Mouse (Mus musculus) kidney, adult 8-10 months (tissue): ENCODE results near the gene Gm15737.

ENCODE experiments used
- DNase-seq, 2 experiments: peaks; one replicate each; pipeline ENCODE4 v3.0.0; 2022

Gene Gm15737

DNA sequence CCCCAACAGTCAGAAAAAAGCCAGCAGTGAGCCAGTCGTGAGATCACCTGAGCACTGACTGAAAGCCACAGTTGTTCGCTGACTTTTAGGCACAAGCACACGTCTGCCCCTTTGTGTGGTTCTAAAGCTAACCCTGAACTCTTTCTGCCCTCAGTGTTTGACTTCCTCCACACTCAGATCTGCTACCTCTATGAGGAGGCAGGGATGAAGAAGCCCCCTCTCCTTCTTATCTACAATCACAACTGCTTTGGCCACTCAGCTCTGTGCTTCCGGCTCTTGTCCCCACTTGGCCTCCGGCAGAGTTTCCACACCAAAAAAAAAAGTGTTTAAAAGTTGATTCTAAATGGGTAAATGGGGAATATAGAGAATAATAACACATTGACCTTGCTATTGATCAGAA, 7.0 kb downstream of the Gm15737 start:
- no peak for DNase-seq

GRCm38 (mm10) chr6:92877236-92877635, 8.1 kb downstream of the Gm15737 start:
- DNase-seq: no peak

DNA sequence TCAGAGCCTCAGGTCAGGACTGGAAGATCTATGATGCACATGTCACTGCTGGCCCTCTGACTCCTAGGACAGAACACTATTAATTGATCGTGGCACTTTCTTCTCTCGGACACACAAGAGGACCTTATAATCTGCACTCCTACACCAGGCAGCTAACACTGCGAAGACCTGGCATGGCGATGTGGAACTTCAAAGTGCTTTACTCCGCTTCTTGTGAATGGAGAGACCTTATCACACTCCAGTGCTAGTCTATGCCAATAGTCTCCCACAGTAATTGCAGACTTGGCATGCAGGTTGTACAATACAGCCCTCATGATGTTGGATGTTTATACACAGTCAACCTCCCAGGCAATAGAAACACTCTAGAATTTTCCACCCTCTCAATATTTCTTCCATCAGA, 9.6 kb downstream of the Gm15737 start:
- no peak for DNase-seq

DNA sequence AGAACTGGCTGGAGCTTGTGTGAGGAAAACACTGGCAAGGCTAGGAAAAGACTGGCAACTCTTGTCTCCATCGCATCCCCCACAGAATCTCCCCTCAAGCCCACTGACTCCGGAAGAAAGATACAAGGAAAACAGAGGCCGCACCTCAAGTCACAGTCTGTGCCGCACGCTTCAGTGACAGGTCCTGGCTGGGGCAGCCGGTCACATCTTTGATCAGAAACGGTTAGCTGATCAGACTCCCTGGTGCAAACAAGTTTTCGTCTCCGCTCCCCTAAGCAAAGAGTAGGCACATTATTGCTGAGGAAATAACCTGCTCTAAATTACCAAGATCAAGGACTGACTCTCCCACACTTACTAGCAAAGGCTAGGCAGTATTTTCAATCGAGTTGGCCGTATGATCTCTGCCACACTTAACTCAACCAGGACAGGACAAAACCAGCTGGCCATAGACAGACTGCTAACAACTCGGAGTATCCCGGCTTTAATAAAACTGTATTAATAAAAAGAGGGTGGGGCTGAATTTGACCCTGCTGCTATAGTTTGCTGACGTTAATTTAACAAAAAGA, 10.6 kb downstream of the Gm15737 start:
- DNase-seq: no peak

DNA sequence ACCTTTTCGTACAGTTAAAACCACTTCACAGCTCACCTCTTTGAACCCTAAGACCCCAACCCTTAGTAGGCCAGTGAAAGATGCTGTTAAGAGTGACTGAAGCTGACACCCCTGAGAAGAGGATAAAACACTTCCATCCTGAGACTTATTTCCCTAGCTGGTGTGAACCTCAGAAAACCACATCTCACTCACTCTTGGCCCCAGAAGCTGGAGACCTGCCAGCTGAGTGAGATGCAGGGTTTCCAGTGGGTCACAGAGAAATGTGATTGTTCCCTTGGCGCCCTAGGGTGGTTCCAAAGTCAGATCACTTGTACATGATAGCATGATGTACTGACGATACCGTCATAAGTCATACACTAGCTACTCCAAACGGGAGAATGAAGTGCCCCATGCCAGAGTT, 13.3 kb downstream of the Gm15737 start:
- DNase-seq: no peak

- peak; percentile 40 to 46 for DNase-seq
Observed at GRCm38 (mm10) chr6:92883131-92883900, 14.2 kb downstream of the Gm15737 start.

- DNase-seq: no peak
Observed at GRCm38 (mm10) chr6:92891535-92891934, 22.4 kb downstream of the Gm15737 start.

DNA sequence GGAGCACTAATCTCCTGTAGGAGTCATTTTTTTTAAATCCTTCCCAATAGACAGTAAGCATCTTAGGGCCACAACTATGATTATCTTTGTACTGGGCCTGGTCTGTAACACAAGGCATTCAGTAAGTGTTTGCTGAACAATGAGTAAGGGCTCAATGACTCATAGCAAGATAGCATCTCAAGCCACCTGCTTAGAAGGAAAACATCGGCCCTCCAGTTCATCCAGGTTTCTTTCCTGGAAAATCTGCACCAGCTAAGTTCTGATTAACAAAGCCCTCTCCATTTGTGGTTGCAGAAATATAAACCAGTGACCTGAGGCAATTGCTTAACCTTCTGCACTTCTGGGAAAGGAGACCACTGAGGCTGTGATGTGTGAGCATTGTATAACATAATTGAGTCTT, 34.9 kb downstream of the Gm15737 start:
- no peak for DNase-seq

DNA sequence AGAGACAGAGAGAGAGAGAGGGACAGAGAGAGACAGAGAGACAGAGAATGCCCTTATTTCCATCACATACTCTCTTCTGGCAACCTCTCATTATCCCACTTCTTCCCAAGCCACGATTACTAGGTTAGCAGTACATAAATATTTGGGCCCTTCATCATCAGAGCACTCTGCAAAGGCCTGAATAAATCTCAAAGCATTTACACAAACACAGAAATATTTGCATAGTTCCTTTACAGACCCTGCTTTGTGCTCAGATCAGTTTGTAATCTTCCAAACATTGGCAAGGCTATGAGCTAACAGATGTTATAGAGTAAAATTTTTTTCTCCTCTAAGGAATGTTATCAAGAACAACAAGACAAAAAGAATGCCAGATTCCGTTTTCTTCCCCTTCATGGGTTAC, 35.3 kb downstream of the Gm15737 start:
- no peak for DNase-seq

DNA sequence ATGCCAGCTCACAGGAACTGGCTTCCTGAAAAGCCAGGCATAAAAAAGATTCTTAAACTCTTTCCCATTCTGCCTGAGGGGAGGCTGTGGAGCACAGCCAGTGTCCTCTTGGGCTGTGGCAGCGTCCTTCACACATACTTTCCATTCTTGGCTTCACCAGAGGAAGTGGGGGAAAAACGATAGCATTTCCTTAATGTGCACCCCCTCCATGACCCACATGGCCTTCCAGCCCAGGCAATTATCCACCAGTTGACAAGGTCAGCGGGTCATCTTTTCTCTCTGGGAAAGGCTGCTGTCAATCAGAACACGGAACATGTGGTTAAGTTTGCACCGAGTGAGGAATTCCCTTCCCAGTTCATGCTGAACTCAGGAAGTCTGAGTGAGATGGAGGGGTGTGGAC, 36.8 kb downstream of the Gm15737 start:
- DNase-seq: peak; percentile 42 to 56

DNA sequence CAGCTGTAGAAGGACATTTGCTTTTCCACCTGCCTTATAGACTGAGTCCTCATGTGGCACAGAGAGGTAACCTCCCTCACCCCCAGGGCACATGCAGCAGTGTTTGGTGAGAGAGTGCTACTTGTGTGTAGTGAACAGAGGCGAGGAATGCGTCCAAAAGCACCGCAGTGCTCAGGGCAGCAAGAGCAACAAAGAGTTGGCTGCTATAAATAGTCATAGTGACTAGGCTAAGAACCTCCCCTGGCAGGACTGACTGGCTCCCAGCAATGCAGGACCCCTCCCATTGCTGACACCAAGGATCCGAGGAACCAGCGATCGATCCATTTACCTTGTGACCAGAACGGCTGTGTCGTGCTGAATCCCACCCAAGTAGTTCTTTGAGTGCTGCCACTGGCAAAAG, 40.2 kb downstream of the Gm15737 start:
- no peak for DNase-seq

DNA sequence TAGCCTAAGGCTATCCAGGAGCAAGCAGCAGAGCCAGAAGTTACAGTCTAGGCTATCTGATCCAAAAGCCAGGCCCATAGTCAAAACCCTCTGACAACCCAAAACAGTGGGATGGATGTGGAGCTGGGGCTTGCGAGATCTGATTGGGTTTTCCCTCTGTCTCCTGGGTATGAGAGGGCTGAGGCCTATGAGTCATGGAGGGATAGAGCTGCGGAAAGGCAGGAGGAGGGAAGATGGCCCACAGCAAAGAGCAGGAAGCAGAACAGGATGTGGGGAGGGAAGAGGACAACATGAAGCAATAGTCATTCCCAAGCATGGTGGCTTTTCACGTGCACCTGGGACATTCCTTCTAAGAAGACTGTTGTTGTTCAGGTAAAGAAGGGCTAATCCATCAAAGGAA, 41.5 kb downstream of the Gm15737 start:
- DNase-seq: no peak

- no peak for DNase-seq
Observed at GRCm38 (mm10) chr6:92920938-92921689, 52.0 kb downstream of the Gm15737 start.

GRCm38 (mm10) chr6:92921843-92922242, 52.7 kb downstream of the Gm15737 start:
- peak; percentile 78 to 83 for DNase-seq

DNA sequence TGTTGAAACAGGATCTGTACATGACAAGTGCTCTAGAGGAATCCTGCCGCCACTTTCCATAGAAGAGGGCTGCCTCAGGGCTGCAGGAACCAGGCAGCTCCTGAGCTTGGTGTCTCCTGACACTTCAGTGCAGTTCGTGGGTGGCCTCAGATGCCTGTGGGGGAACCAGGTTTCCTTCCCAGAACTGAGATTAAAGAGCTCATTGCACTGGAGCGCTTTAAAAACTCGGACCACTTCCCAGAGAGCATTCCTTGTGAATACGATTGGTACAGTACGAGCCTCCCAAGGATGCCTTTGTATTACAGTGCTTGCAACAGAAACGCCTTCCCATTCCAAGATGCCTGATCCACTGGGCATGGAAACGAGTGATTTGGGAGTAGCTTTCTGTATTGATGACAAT, 55.4 kb downstream of the Gm15737 start:
- DNase-seq: no peak

GRCm38 (mm10) chr6:92928261-92928660, 59.1 kb downstream of the Gm15737 start:
- no peak for DNase-seq
